Mouse (Mus musculus) spleen, embryonic (tissue): Measurements from ENCODE around the gene Dmxl2.

Experiments used
- CTCF ChIA-PET: fragments of 350-600 bp; sonication (Branson Sonifier 250); formaldehyde crosslinking; loops from one replicate; lab custom pipeline; 2022; lab: Charles Lee

Gene Dmxl2

GRCm38 (mm10) chr9:54323456-54323855 lies 178.0 kb downstream of the Dmxl2 start:
- CTCF ChIA-PET: no interaction called here

- CTCF ChIA-PET: no interaction called here
Measured at GRCm38 (mm10) chr9:54316363-54316762, 185.1 kb downstream of the Dmxl2 start.
